In genomic region chr11:3964416-3965172, GRCm38 (mm10) we compare ENCODE assay signal across 8 mouse cellular contexts. TPM values are rescaled to one million over a fixed set of nuclear protein-coding genes. Genes with fewer than 3 reads are reported as not detected.
DNase-seq lines count a peak whose midpoint lies in the region; ATAC-seq and TF ChIP-seq lines count a peak whose summit lies in the region.

No protein-coding gene starts in this region.

- H3K36me3 ChIP-seq in kidney, embryonic 16.5 days (ENCODE audit: insufficient read depth, low read length), result peaks cover 16% of the 10 kb centered on the region
- peaks cover 9% of the 10 kb centered on the region for H3K36me3 ChIP-seq in intestine, embryonic 15.5 days
- H3K36me3 ChIP-seq in neural tube, embryonic 12.5 days, result peaks cover 13% of the 10 kb centered on the region

- TF ChIP-seq CTCF in cortical plate, adult 2 months (IDR thresholded peaks at IDR 0.05; ENCODE audit: extremely low read depth, insufficient read depth, low read length), result no peak

- H3K4me3 ChIP-seq in kidney, embryonic 16.5 days (ENCODE audit: low read length), result peak overlapping the region; percentile 91
- H3K4me3 ChIP-seq in cortical plate, adult 2 months (ENCODE audit: insufficient read depth, low read length), result peak overlapping the region; percentile 63
- peak overlapping the region; percentile 69 for H3K4me3 ChIP-seq in intestine, embryonic 15.5 days (replicated peaks)
- peak overlapping the region; percentile 83 for H3K4me3 ChIP-seq in neural tube, embryonic 12.5 days

- H3K27me3 ChIP-seq in kidney, embryonic 16.5 days (ENCODE audit: insufficient read depth, low read length), result no peaks in the 10 kb centered on the region
- no peaks in the 10 kb centered on the region for H3K27me3 ChIP-seq in intestine, embryonic 15.5 days (replicated peaks)
- no peaks in the 10 kb centered on the region for H3K27me3 ChIP-seq in neural tube, embryonic 12.5 days (replicated peaks)

- no peak for DNase-seq in kidney, adult 11 months
- DNase-seq in gastrocnemius, adult 18-20 months (ENCODE audit: low spot score), result no peak
- no peak for DNase-seq in spleen, adult 12 weeks (ENCODE audit: low spot score)

- H3K9me3 ChIP-seq in kidney, embryonic 16.5 days (ENCODE audit: low read length), result peaks cover 2% of the 10 kb centered on the region; the same call in 1 of the 2 replicates
- H3K9me3 ChIP-seq in intestine, embryonic 15.5 days, result no peaks in the 10 kb centered on the region
- no peaks in the 10 kb centered on the region for H3K9me3 ChIP-seq in neural tube, embryonic 12.5 days

- peak overlapping the region; percentile 84 for H3K9ac ChIP-seq in kidney, embryonic 16.5 days (replicated peaks; ENCODE audit: low read length)
- H3K9ac ChIP-seq in intestine, embryonic 15.5 days, result peak overlapping the region; percentile 89
- peak overlapping the region; percentile 68 for H3K9ac ChIP-seq in neural tube, embryonic 12.5 days

- no peak for TF ChIP-seq POLR2A in cortical plate, adult 2 months (IDR thresholded peaks at IDR 0.05; ENCODE audit: extremely low read depth, insufficient read depth, low read length)

- peaks cover 14% of the 10 kb centered on the region for H3K4me1 ChIP-seq in kidney, embryonic 16.5 days (ENCODE audit: insufficient read depth, low read length)
- peaks cover 3% of the 10 kb centered on the region; the same call in 1 of the 2 replicates for H3K4me1 ChIP-seq in cortical plate, adult 2 months (ENCODE audit: control insufficient read depth, insufficient read depth, low read length)
- peaks cover 5% of the 10 kb centered on the region for H3K4me1 ChIP-seq in intestine, embryonic 15.5 days (replicated peaks)
- peaks cover 8% of the 10 kb centered on the region for H3K4me1 ChIP-seq in neural tube, embryonic 12.5 days

- peak overlapping the region; percentile 56; the same call in 1 of the 2 replicates for H3K27ac ChIP-seq in kidney, embryonic 16.5 days (ENCODE audit: low read length)
- no peak overlapping the region for H3K27ac ChIP-seq in cortical plate, adult 2 months (ENCODE audit: insufficient read depth, low read length)
- peak overlapping the region; percentile 52 for H3K27ac ChIP-seq in intestine, embryonic 15.5 days
- no peak overlapping the region for H3K27ac ChIP-seq in neural tube, embryonic 12.5 days

- WGBS in kidney, embryonic 16.5 days, result 12% methylated on average over 11 of the region's 11 CpGs
- WGBS in intestine, embryonic 15.5 days, result 12% methylated on average over 11 of the region's 11 CpGs
- WGBS in neural tube, embryonic 12.5 days, result 16% methylated on average over 11 of the region's 11 CpGs

- H3K4me2 ChIP-seq in kidney, embryonic 16.5 days (replicated peaks; ENCODE audit: low read depth, low read length), result peak overlapping the region; percentile 80
- peak overlapping the region; percentile 62 for H3K4me2 ChIP-seq in intestine, embryonic 15.5 days (replicated peaks)
- peak overlapping the region; percentile 90 for H3K4me2 ChIP-seq in neural tube, embryonic 12.5 days (replicated peaks)

- 0 out of 2 replicates have a peak, but pooled peaks have one; percentile 13 for ATAC-seq in kidney, embryonic 16.5 days (ENCODE audit: low FRiP score, low TSS enrichment)
- ATAC-seq in intestine, embryonic 15.5 days, result peak; percentile 4; the same call in 1 of the 2 replicates
- no peak for ATAC-seq in neural tube, embryonic 12.5 days (ENCODE audit: low FRiP score, low read depth)
- ATAC-seq in monocyte, adult 5-6 weeks (replicated peaks; ENCODE audit: insufficient number of reproducible peaks, low FRiP score, low TSS enrichment, poor library complexity, severe bottlenecking), result no peak

RNA-seq across cellular contexts. Expression of gene Pes1, which starts 0.8 kb away (rescaled TPM):
- 88.0 and 88.8 TPM in 2 replicates for polyA plus RNA-seq in kidney, embryonic 16.5 days (2015; fragmentation: Nextera tagmentation; extraction: Ambion mirVana)
- 34.4 and 34.6 TPM in 2 replicates for polyA plus RNA-seq in cortical plate, adult 2 months (2012; rRNA removed)
- 81.3 and 84.1 TPM in 2 replicates for polyA plus RNA-seq in intestine, embryonic 15.5 days (2015; fragmentation: Nextera tagmentation; extraction: Ambion mirVana)
- polyA plus RNA-seq in neural tube, embryonic 12.5 days (2016; fragmentation: Nextera tagmentation; extraction: Ambion mirVana), result 68.1 and 75.7 TPM in 2 replicates
- total RNA-seq in monocyte, adult 5-6 weeks (2017), result 66.0 to 68.7 TPM (median 66.2 TPM) in 3 replicates
- total RNA-seq in gastrocnemius, adult 18-20 months (2021), result 10 to 100 TPM; 31.0 to 31.8 TPM

RNA-seq across cellular contexts. Expression of gene 4930556J24Rik, which starts 12.0 kb away (rescaled TPM):
- polyA plus RNA-seq in kidney, embryonic 16.5 days (2015; fragmentation: Nextera tagmentation; extraction: Ambion mirVana), result 0.31 and 0.49 TPM in 2 replicates
- polyA plus RNA-seq in cortical plate, adult 2 months (2012; rRNA removed), result 0.08 and 0.27 TPM in 2 replicates
- polyA plus RNA-seq in intestine, embryonic 15.5 days (2015; fragmentation: Nextera tagmentation; extraction: Ambion mirVana), result not detected in 2 replicates
- 0.28 and 0.49 TPM in 2 replicates for polyA plus RNA-seq in neural tube, embryonic 12.5 days (2016; fragmentation: Nextera tagmentation; extraction: Ambion mirVana)
- not detected in 3 replicates for total RNA-seq in monocyte, adult 5-6 weeks (2017)
- total RNA-seq in gastrocnemius, adult 18-20 months (2021), result not detected

RNA-seq across cellular contexts. Expression of gene Gal3st1, which starts 18.8 kb away (rescaled TPM):
- polyA plus RNA-seq in kidney, embryonic 16.5 days (2015; fragmentation: Nextera tagmentation; extraction: Ambion mirVana), result 9.7 and 11.1 TPM in 2 replicates
- 32.0 and 36.4 TPM in 2 replicates for polyA plus RNA-seq in cortical plate, adult 2 months (2012; rRNA removed)
- 26.0 and 27.0 TPM in 2 replicates for polyA plus RNA-seq in intestine, embryonic 15.5 days (2015; fragmentation: Nextera tagmentation; extraction: Ambion mirVana)
- polyA plus RNA-seq in neural tube, embryonic 12.5 days (2016; fragmentation: Nextera tagmentation; extraction: Ambion mirVana), result 2.5 and 3.0 TPM in 2 replicates
- total RNA-seq in monocyte, adult 5-6 weeks (2017), result 0.48 TPM in 1 of 3 replicates, not detected in the others
- under 1 TPM in 1 of 2 experiments, not detected in 1; 0.12 TPM for total RNA-seq in gastrocnemius, adult 18-20 months (2021)

RNA-seq across cellular contexts. Expression of gene Tcn2, which starts 32.6 kb away (rescaled TPM):
- polyA plus RNA-seq in kidney, embryonic 16.5 days (2015; fragmentation: Nextera tagmentation; extraction: Ambion mirVana), result 152 and 173 TPM in 2 replicates
- 32.0 and 33.7 TPM in 2 replicates for polyA plus RNA-seq in cortical plate, adult 2 months (2012; rRNA removed)
- 57.5 and 63.7 TPM in 2 replicates for polyA plus RNA-seq in intestine, embryonic 15.5 days (2015; fragmentation: Nextera tagmentation; extraction: Ambion mirVana)
- 26.3 and 28.3 TPM in 2 replicates for polyA plus RNA-seq in neural tube, embryonic 12.5 days (2016; fragmentation: Nextera tagmentation; extraction: Ambion mirVana)
- total RNA-seq in monocyte, adult 5-6 weeks (2017), result 35.6 to 51.2 TPM (median 43.7 TPM) in 3 replicates
- total RNA-seq in gastrocnemius, adult 18-20 months (2021), result 10 to 100 TPM; 15.8 to 17.0 TPM

RNA-seq across cellular contexts. Expression of gene Slc35e4, which starts 50.1 kb away (rescaled TPM):
- 5.0 and 6.1 TPM in 2 replicates for polyA plus RNA-seq in kidney, embryonic 16.5 days (2015; fragmentation: Nextera tagmentation; extraction: Ambion mirVana)
- 20.7 and 21.7 TPM in 2 replicates for polyA plus RNA-seq in cortical plate, adult 2 months (2012; rRNA removed)
- polyA plus RNA-seq in intestine, embryonic 15.5 days (2015; fragmentation: Nextera tagmentation; extraction: Ambion mirVana), result 3.2 and 3.4 TPM in 2 replicates
- polyA plus RNA-seq in neural tube, embryonic 12.5 days (2016; fragmentation: Nextera tagmentation; extraction: Ambion mirVana), result 9.1 and 9.6 TPM in 2 replicates
- 7.2 to 8.1 TPM (median 7.8 TPM) in 3 replicates for total RNA-seq in monocyte, adult 5-6 weeks (2017)
- 10 to 100 TPM; 16.5 to 30.9 TPM for total RNA-seq in gastrocnemius, adult 18-20 months (2021)

Comparison
In these comparisons a context has a peak if more than half of its experiments do, and no peak if none do; other contexts are left out.
1. ATAC-seq: peak in kidney, embryonic 16.5 days (single experiment) and intestine, embryonic 15.5 days (single experiment); none in neural tube, embryonic 12.5 days (single experiment) and monocyte, adult 5-6 weeks (single experiment).
2. H3K27ac ChIP-seq: peak in kidney, embryonic 16.5 days (single experiment) and intestine, embryonic 15.5 days (single experiment); none in cortical plate, adult 2 months (single experiment) and neural tube, embryonic 12.5 days (single experiment).
3. Peak in every context shown above with its lines, with median percentiles within 50 percentile points of each other: H3K4me2 ChIP-seq, H3K4me3 ChIP-seq and H3K9ac ChIP-seq.